Mouse (Mus musculus) CH12.LX (cell line): ENCODE results near the gene Cabp1. TPM values are rescaled to one million over a fixed set of nuclear protein-coding genes. Genes with fewer than 3 reads are reported as not detected.
A peak's percentile ranks its signal among the peaks of the same experiment; 100 is the strongest.

Source experiments
- DNase-seq: peaks from one replicate; pipeline ENCODE4 v3.0.0-alpha.2; 2013; ENCODE audit errors: extremely low read depth
- H3K27ac ChIP-seq: 2 replicates; pipeline ENCODE4 v1.5.1; 2012; ENCODE audit warnings: low read depth, mild to moderate bottlenecking, control low read depth, moderate library complexity; ENCODE audit not compliant: insufficient read depth
- H3K27me3 ChIP-seq: replicated peaks from 2 replicates; pipeline ENCODE3; 2012; ENCODE audit warnings: inconsistent platforms
- H3K36me3 ChIP-seq, 2 experiments: replicated peaks in 1 of 2; 2 replicates each; pipeline versions ENCODE3 to v1.6.1; 2012; ENCODE audit warnings: inconsistent platforms in 1 of 2, low read length in 1 of 2, mild to moderate bottlenecking in 1 of 2, mixed read lengths in 1 of 2, moderate library complexity in 1 of 2; ENCODE audit not compliant: control insufficient read depth in 1 of 2, insufficient read depth in 1 of 2
- H3K4me1 ChIP-seq, 2 experiments: 2 replicates each; pipeline ENCODE4 v1.6.1; 2012; ENCODE audit warnings: inconsistent platforms in 1 of 2, moderate library complexity in 1 of 2; ENCODE audit not compliant: insufficient read depth in 2 of 2, control insufficient read depth in 1 of 2
- H3K4me2 ChIP-seq: 2 replicates; pipeline ENCODE4 v1.6.1; 2012; ENCODE audit warnings: low read depth, mild to moderate bottlenecking, control low read depth; ENCODE audit not compliant: poor library complexity, insufficient read depth, severe bottlenecking
- H3K4me3 ChIP-seq, 3 experiments: fragments of 150-350 bp in 1 of 3; sonication (generic) in 1 of 3; replicated peaks in 1 of 3; 2 replicates each; pipeline versions ENCODE3 to v1.5.1; 2011 to 2012; ENCODE audit warnings: low read depth in 2 of 3, low read length in 2 of 3, mild to moderate bottlenecking in 2 of 3, moderate library complexity in 2 of 3, control low read depth in 1 of 3, improper control_type of control experiment in 1 of 3, inconsistent platforms in 1 of 3, mixed read lengths in 1 of 3; ENCODE audit not compliant: poor library complexity in 1 of 3
- H3K79me2 ChIP-seq: replicated peaks from 2 replicates; pipeline ENCODE4 v1.6.1; 2012; ENCODE audit warnings: mild to moderate bottlenecking, moderate library complexity; ENCODE audit not compliant: control insufficient read depth, poor library complexity, insufficient read depth, severe bottlenecking; ENCODE audit errors: extremely low read depth
- H3K9ac ChIP-seq: 2 replicates; pipeline ENCODE4 v1.6.1; 2012; ENCODE audit warnings: low read depth, mild to moderate bottlenecking, control low read depth, moderate library complexity; ENCODE audit not compliant: insufficient read depth
- H3K9me3 ChIP-seq: replicated peaks from 2 replicates; pipeline ENCODE3; 2012; ENCODE audit warnings: low read length, inconsistent platforms, mixed read lengths
- CHD1 ChIP-seq: IDR thresholded peaks from 2 replicates; pipeline ENCODE4 v1.6.1; 2012; ENCODE audit warnings: low read depth, low read length, improper control_type of control experiment, inconsistent platforms
- GABPA ChIP-seq: IDR thresholded peaks from 2 replicates; pipeline ENCODE4 v1.6.1; 2012; ENCODE audit warnings: low read depth, low read length, improper control_type of control experiment, inconsistent platforms; ENCODE audit not compliant: insufficient replicate concordance
- HCFC1 ChIP-seq: IDR thresholded peaks from 2 replicates; pipeline ENCODE4 v1.6.1; 2012; ENCODE audit warnings: low read depth, mild to moderate bottlenecking, inconsistent platforms, low read length, improper control_type of control experiment
- IRF4 ChIP-seq: IDR thresholded peaks from 2 replicates; pipeline ENCODE4 v1.6.1; 2014; ENCODE audit warnings: low read depth, mild to moderate bottlenecking, inconsistent platforms, low read length, improper control_type of control experiment
- MAFK ChIP-seq: IDR thresholded peaks from 2 replicates; pipeline ENCODE4 v1.6.1; 2011; ENCODE audit warnings: low read length, improper control_type of control experiment; ENCODE audit not compliant: insufficient replicate concordance
- MAX ChIP-seq: IDR thresholded peaks from 2 replicates; pipeline ENCODE4 v1.6.1; 2011; ENCODE audit warnings: low read length, improper control_type of control experiment
- MAZ ChIP-seq: IDR thresholded peaks from 2 replicates; pipeline ENCODE4 v1.6.1; 2012; ENCODE audit warnings: low read depth, mild to moderate bottlenecking, inconsistent platforms, low read length, improper control_type of control experiment, moderate library complexity
- MEF2A ChIP-seq: IDR thresholded peaks from 2 replicates; pipeline ENCODE4 v1.6.1; 2014; ENCODE audit warnings: low read depth, mild to moderate bottlenecking, inconsistent platforms, low read length, improper control_type of control experiment, borderline replicate concordance
- MXI1 ChIP-seq: IDR thresholded peaks from 2 replicates; pipeline ENCODE4 v1.6.1; 2011; ENCODE audit warnings: mild to moderate bottlenecking, low read depth, low read length, improper control_type of control experiment
- MYC ChIP-seq: IDR thresholded peaks from 2 replicates; pipeline ENCODE4 v1.6.1; 2011; ENCODE audit warnings: low read depth, mild to moderate bottlenecking, improper control_type of control experiment, low read length
- NRF1 ChIP-seq: IDR thresholded peaks from 2 replicates; pipeline ENCODE4 v1.6.1; 2014; ENCODE audit warnings: low read depth, mild to moderate bottlenecking, inconsistent platforms, low read length, improper control_type of control experiment, moderate library complexity
- PAX5 ChIP-seq: IDR thresholded peaks from 2 replicates; pipeline ENCODE4 v1.6.1; 2012; ENCODE audit warnings: low read length, inconsistent platforms, mixed read lengths
- POLR2A ChIP-seq: IDR thresholded peaks from 2 replicates; pipeline ENCODE4 v1.6.1; 2011; ENCODE audit warnings: low read depth, mild to moderate bottlenecking, improper control_type of control experiment, low read length
- POLR2AphosphoS2 ChIP-seq: IDR thresholded peaks from 2 replicates; pipeline ENCODE4 v1.6.1; 2011; ENCODE audit warnings: low read depth, low read length, improper control_type of control experiment
- RAD21 ChIP-seq: IDR thresholded peaks from 2 replicates; pipeline ENCODE4 v1.6.1; 2011; ENCODE audit warnings: low read depth, mild to moderate bottlenecking, low read length, improper control_type of control experiment, moderate library complexity
- SIN3A ChIP-seq: IDR thresholded peaks from 2 replicates; pipeline ENCODE4 v1.6.1; 2012; ENCODE audit warnings: low read length, improper control_type of control experiment, inconsistent platforms
- SMC3 ChIP-seq: IDR thresholded peaks from 2 replicates; pipeline ENCODE4 v1.6.1; 2011; ENCODE audit warnings: low read depth, low read length, improper control_type of control experiment
- TCF12 ChIP-seq: IDR thresholded peaks from 2 replicates; pipeline ENCODE4 v1.6.1; 2014; ENCODE audit warnings: low read depth, mild to moderate bottlenecking, inconsistent platforms, low read length, improper control_type of control experiment
- UBTF ChIP-seq: IDR thresholded peaks from 2 replicates; pipeline ENCODE4 v1.6.1; 2012; ENCODE audit warnings: low read depth, mild to moderate bottlenecking, inconsistent platforms, low read length, improper control_type of control experiment, moderate library complexity
- ZMIZ1 ChIP-seq: IDR thresholded peaks from 2 replicates; pipeline ENCODE4 v1.6.1; 2012; ENCODE audit warnings: low read depth, mild to moderate bottlenecking, inconsistent platforms, low read length, improper control_type of control experiment
- dilution Hi-C: fragments of 300-500 bp; cut with MboI; formaldehyde crosslinking; loops from 2 replicates; pipeline ENCODE4 v1.14.3; 2020; ENCODE audit warnings: low sequenced_read_pairs; ENCODE audit not compliant: extremely low pct_unique_long_range_greater_than_20kb, extremely low pct_ligation_motif_present
- in situ Hi-C: fragments of 300-500 bp; cut with MboI; formaldehyde crosslinking; loops from 3 replicates; pipeline ENCODE4 v1.14.3; 2019; ENCODE audit warnings: low sequenced_read_pairs, low pct_ligation_motif_present, low pct_unique_long_range_greater_than_20kb, mixed read lengths
- polyA plus RNA-seq: library from polyadenylated mRNA; unstranded; fragments of >175 nt; gene quantifications from 2 replicates; pipeline ENCODE4 v1.2.1, GENCODE M21; 2012; ENCODE audit warnings: low read depth; ENCODE audit not compliant: insufficient read length
- total RNA-seq, 2 experiments: library from RNA; depleted of rRNA; stranded (reverse); fragments of 300-350 nt in 1 of 2; fragments of >200 nt in 1 of 2; gene quantifications; 2 replicates each; pipeline ENCODE4 v1.2.3; 2012 to 2014

Cabp1 gene
- total and polyA plus RNA-seq, 3 experiments: 0.59 to 1.8 (median 1.7) TPM

GRCm38 (mm10) chr5:115139124-115139523, 55.1 kb downstream of the Cabp1 start:
- TF ChIP-seq GABPA (no peak), UBTF (no peak), RAD21 (no peak), MAFK (no peak), PAX5 (no peak), IRF4 (no peak), MYC (no peak)
- Histone ChIP-seq H3K36me3 (peaks cover 3 to 20% of the 10 kb centered on the region in 2 experiments), H3K27me3 (peaks cover 8% of the 10 kb centered on the region), H3K27ac (no peak overlapping the region), H3K4me3 (no peak overlapping the region), H3K9ac (no peak overlapping the region), H3K4me2 (no peak overlapping the region), H3K4me1 (no peaks in the 10 kb centered on the region), H3K9me3 (peaks cover 3% of the 10 kb centered on the region), H3K79me2 (peaks cover 2% of the 10 kb centered on the region; the same call in 1 of the 2 replicates)
- dilution Hi-C loops: no loop called here
- DNase-seq: no peak
- in situ Hi-C loops: no loop called here

- H3K79me2 ChIP-seq: peaks cover 19% of the 10 kb centered on the region; the same call in 1 of the 2 replicates
- TF ChIP-seq HCFC1 (0 out of 2 replicates have a peak, but pooled peaks have one; percentile 24), CHD1 (no peak), SIN3A (peak; percentile 36), TCF12 (peak; percentile 26; the same call in 1 of the 2 replicates), MEF2A (no peak), MXI1 (peak; percentile 27), POLR2AphosphoS2 (no peak), RAD21 (no peak), NRF1 (0 out of 2 replicates have a peak, but pooled peaks have one; percentile 42), SMC3 (no peak), POLR2A (peak; percentile 72), MAX (peak; percentile 14; the same call in 1 of the 2 replicates), IRF4 (0 out of 2 replicates have a peak, but pooled peaks have one; percentile 10), MAZ (0 out of 2 replicates have a peak, but pooled peaks have one; percentile 20), UBTF (no peak; the same call in 1 of the 2 replicates), ZMIZ1 (0 out of 2 replicates have a peak, but pooled peaks have one; percentile 26)
- H3K9me3 ChIP-seq: peaks cover 3% of the 10 kb centered on the region
- peaks cover 8% of the 10 kb centered on the region for H3K27me3 ChIP-seq
- H3K4me2 ChIP-seq: peak within 1 kb of the TSS; percentile 86
- H3K27ac ChIP-seq: peak within 1 kb of the TSS; percentile 79; the same call in 1 of the 2 replicates
- H3K9ac ChIP-seq: peak within 1 kb of the TSS; percentile 83
- H3K4me3 ChIP-seq: peak within 1 kb of the TSS; percentile 78 to 90 (median 83)
- dilution Hi-C loops (no loop called here), in situ Hi-C loops (no loop called here)
- peak; percentile 82 for DNase-seq
- peaks cover 5 to 32% of the 10 kb centered on the region in 2 experiments for H3K4me1 ChIP-seq
- peaks cover 8 to 19% of the 10 kb centered on the region in 2 experiments for H3K36me3 ChIP-seq
Observed at GRCm38 (mm10) chr5:115134234-115135165, 59.7 kb downstream of the Cabp1 start, which contains the start of gene Unc119b. Gene Unc119b (minus strand): TSS chr5:115134975.
